Mouse (Mus musculus) effector memory CD4-positive, alpha-beta T cell, adult 5 months (primary cell): ENCODE measurements around the gene Rgs9bp. TPM values are rescaled to one million over a fixed set of nuclear protein-coding genes. Genes with fewer than 3 reads are reported as not detected.

Experiments used
- polyA plus RNA-seq: library from polyadenylated mRNA; unstranded; fragments of 100-300 nt; shearing (Covaris generic); gene quantifications from one replicate; pipeline ENCODE4 v1.2.1, GENCODE M21; 2017

The Rgs9bp gene
- not detected for polyA plus RNA-seq

GRCm38 (mm10) chr7:35585191-35586054 is at the start of gene Rgs9bp:
Gene Rgs9bp, minus strand, starts transcription at chr7:35585582.

GRCm38 (mm10) chr7:35586055-35586905 is 898 bp upstream of the Rgs9bp start, which contains the start of gene Ankrd27:
Gene Ankrd27, plus strand, starts transcription at chr7:35586244.

GRCm38 (mm10) chr7:35556205-35556603 is 29.2 kb downstream of the Rgs9bp start, which contains the start of gene Nudt19:
Gene Nudt19, minus strand, starts transcription at chr7:35556304.

GRCm38 (mm10) chr7:35537562-35537961 is 47.8 kb downstream of the Rgs9bp start, which contains the start of gene Tdrd12:
Gene Tdrd12, minus strand, starts transcription at chr7:35537745.

Other genes with a start within 250 kb of the Rgs9bp start
- 11.5 TPM for gene Faap24, start 188.7 kb downstream of the Rgs9bp start, polyA plus RNA-seq
- 10.1 TPM for gene Cep89, start 188.5 kb downstream of the Rgs9bp start, polyA plus RNA-seq
- gene Slc7a9, start 136.8 kb downstream of the Rgs9bp start, polyA plus RNA-seq: not detected
- gene Tdrd12, start 47.8 kb downstream of the Rgs9bp start, polyA plus RNA-seq: not detected
- gene Nudt19, start 29.3 kb downstream of the Rgs9bp start, polyA plus RNA-seq: 23.1 TPM
- gene Ankrd27, start 662 bp upstream of the Rgs9bp start, polyA plus RNA-seq: 36.4 TPM
- 75.7 TPM for gene Pdcd5, start 61.9 kb upstream of the Rgs9bp start, polyA plus RNA-seq
- 49.2 TPM for gene Dpy19l3, start 168.9 kb upstream of the Rgs9bp start, polyA plus RNA-seq
- 24.1 TPM for gene Zfp507, start 217.4 kb upstream of the Rgs9bp start, polyA plus RNA-seq